Comparison of ENCODE assay signal across 9 mouse cellular contexts in genomic region chr9:50709108-50709507, GRCm38 (mm10). TPM values are rescaled to one million over a fixed set of nuclear protein-coding genes. Genes with fewer than 3 reads are reported as not detected.
A peak's percentile ranks its signal among the peaks of the same experiment; 100 is the strongest.
DNase-seq lines count a peak whose midpoint lies in the region; ATAC-seq lines count a peak whose summit lies in the region.
"Had no signal": no experiment of that assay in that cellular context is flagged by ENCODE, and none has a peak within 500 bp of the region (broad histone marks: within the 10 kb centered on the region; RNA-seq: fewer than 3 reads in every experiment).

No protein-coding gene starts in this region.

- H3K4me1 ChIP-seq in intestine, embryonic 14.5 days (replicated peaks; ENCODE audit: control insufficient read depth, insufficient read depth, low read length) = no peaks in the 10 kb centered on the region
- no peaks in the 10 kb centered on the region for H3K4me1 ChIP-seq in intestine, embryonic 16.5 days (ENCODE audit: control insufficient read depth, insufficient read depth, low read length)
- H3K4me1 ChIP-seq in embryonic facial prominence, embryonic 10.5 days = 0 out of 2 replicates have a peak, but pooled peaks cover 1% of the 10 kb centered on the region
- H3K4me1 ChIP-seq: embryonic facial prominence, embryonic 13.5 days; neural tube, embryonic 13.5 days had no signal

- H3K9ac ChIP-seq in intestine, embryonic 14.5 days (ENCODE audit: low read length) = no peak overlapping the region
- H3K9ac ChIP-seq in intestine, embryonic 16.5 days (ENCODE audit: low read depth, low read length) = no peak overlapping the region
- H3K9ac ChIP-seq: embryonic facial prominence, embryonic 13.5 days; neural tube, embryonic 13.5 days had no signal

- no peak for ATAC-seq in intestine, embryonic 14.5 days (replicated peaks; ENCODE audit: low FRiP score, low TSS enrichment, low read depth)
- ATAC-seq in intestine, embryonic 16.5 days = no peak

- no peak overlapping the region for H3K27ac ChIP-seq in intestine, embryonic 14.5 days (ENCODE audit: low read depth)
- H3K27ac ChIP-seq in intestine, embryonic 16.5 days (ENCODE audit: low read length) = no peak overlapping the region
- no peak overlapping the region for H3K27ac ChIP-seq in embryonic facial prominence, embryonic 10.5 days (replicated peaks)
- H3K27ac ChIP-seq: embryonic facial prominence, embryonic 13.5 days; neural tube, embryonic 13.5 days had no signal

- 31% methylated on average over 2 of the region's 2 CpGs for WGBS in intestine, embryonic 14.5 days
- 27% methylated on average over 2 of the region's 2 CpGs for WGBS in intestine, embryonic 16.5 days
- WGBS in embryonic facial prominence, embryonic 10.5 days = 35% methylated on average over 2 of the region's 2 CpGs

- H3K27me3 ChIP-seq in intestine, embryonic 14.5 days (replicated peaks; ENCODE audit: control insufficient read depth, insufficient read depth, low read length) = no peaks in the 10 kb centered on the region
- H3K27me3 ChIP-seq in intestine, embryonic 16.5 days (replicated peaks; ENCODE audit: control insufficient read depth, insufficient read depth, low read length) = no peaks in the 10 kb centered on the region
- H3K27me3 ChIP-seq in embryonic facial prominence, embryonic 10.5 days (replicated peaks; ENCODE audit: low read depth, poor library complexity, severe bottlenecking) = no peaks in the 10 kb centered on the region
- H3K27me3 ChIP-seq: embryonic facial prominence, embryonic 13.5 days; neural tube, embryonic 13.5 days had no signal

- intact Hi-C loops in left cerebral cortex, postnatal 25 days (cut with DNase I) = loop anchor here (2.0 to 5.0 kb wide), 2 partner anchors 26 to 53 kb away; no protein-coding TSS in a partner anchor

- H3K9me3 ChIP-seq in intestine, embryonic 14.5 days (ENCODE audit: control insufficient read depth, low read length) = no peaks in the 10 kb centered on the region
- no peaks in the 10 kb centered on the region for H3K9me3 ChIP-seq in intestine, embryonic 16.5 days (ENCODE audit: control insufficient read depth, low read length)
- H3K9me3 ChIP-seq in embryonic facial prominence, embryonic 10.5 days = no peaks in the 10 kb centered on the region
- H3K9me3 ChIP-seq: embryonic facial prominence, embryonic 13.5 days; neural tube, embryonic 13.5 days had no signal

- no peaks in the 10 kb centered on the region for H3K36me3 ChIP-seq in intestine, embryonic 14.5 days (ENCODE audit: control insufficient read depth, insufficient read depth, low read length)
- no peaks in the 10 kb centered on the region for H3K36me3 ChIP-seq in intestine, embryonic 16.5 days (ENCODE audit: control insufficient read depth, insufficient read depth, low read length)
- H3K36me3 ChIP-seq in embryonic facial prominence, embryonic 10.5 days (replicated peaks) = peaks cover 56% of the 10 kb centered on the region

- H3K4me2 ChIP-seq in intestine, embryonic 14.5 days (ENCODE audit: low read length) = no peak overlapping the region
- no peak overlapping the region for H3K4me2 ChIP-seq in intestine, embryonic 16.5 days (ENCODE audit: low read depth, low read length)
- H3K4me2 ChIP-seq: embryonic facial prominence, embryonic 13.5 days; neural tube, embryonic 13.5 days had no signal

- peak; percentile 55 for DNase-seq in intestine, embryonic 14.5 days (ENCODE audit: low spot score)
- DNase-seq in 3134 (ENCODE audit: extremely low read depth, insufficient read length, low spot score) (peak; percentile 25), A20 (ENCODE audit: low read depth, low spot score) (peak; percentile 44)
- DNase-seq in embryonic facial prominence, embryonic 10.5 days (ENCODE audit: low spot score) = peak; percentile 42
- no peak for DNase-seq in left cerebral cortex, postnatal 25 days (ENCODE audit: low spot score in 2 of 2)
- no peak for DNase-seq in gastrocnemius, postnatal 25 days

- no peak overlapping the region for H3K4me3 ChIP-seq in intestine, embryonic 14.5 days (ENCODE audit: low read depth, low read length)
- no peak overlapping the region for H3K4me3 ChIP-seq in intestine, embryonic 16.5 days (ENCODE audit: low read length)
- H3K4me3 ChIP-seq in embryonic facial prominence, embryonic 10.5 days = no peak overlapping the region
- H3K4me3 ChIP-seq: embryonic facial prominence, embryonic 13.5 days; neural tube, embryonic 13.5 days had no signal

RNA-seq across cellular contexts. Expression of gene Dixdc1, which starts 30.2 kb away (rescaled TPM):
- polyA plus RNA-seq in intestine, embryonic 14.5 days (2014; fragmentation: Nextera tagmentation; extraction: Ambion mirVana) = 7.7 and 8.6 TPM in 2 replicates
- 4.8 TPM in 2 replicates for polyA plus RNA-seq in intestine, embryonic 16.5 days (2015; fragmentation: Nextera tagmentation; extraction: Ambion mirVana)
- 31.6 and 32.6 TPM in 2 replicates for polyA plus RNA-seq in embryonic facial prominence, embryonic 10.5 days (2016; fragmentation: Nextera tagmentation; extraction: Ambion mirVana)
- total RNA-seq in left cerebral cortex, postnatal 25 days (2021) = 10 to 100 TPM; 75.4 to 80.8 TPM
- 1 to 10 TPM; 2.4 to 4.0 TPM for total RNA-seq in gastrocnemius, postnatal 25 days (2021)

RNA-seq across cellular contexts. Expression of gene 2310030G06Rik, which starts 37.2 kb away (rescaled TPM):
- polyA plus RNA-seq in intestine, embryonic 14.5 days (2014; fragmentation: Nextera tagmentation; extraction: Ambion mirVana) = 10.3 and 12.7 TPM in 2 replicates
- polyA plus RNA-seq in intestine, embryonic 16.5 days (2015; fragmentation: Nextera tagmentation; extraction: Ambion mirVana) = 21.3 and 23.5 TPM in 2 replicates
- 3.8 and 4.1 TPM in 2 replicates for polyA plus RNA-seq in embryonic facial prominence, embryonic 10.5 days (2016; fragmentation: Nextera tagmentation; extraction: Ambion mirVana)
- 1 to 10 TPM; 2.1 to 2.8 TPM for total RNA-seq in left cerebral cortex, postnatal 25 days (2021)
- total RNA-seq in gastrocnemius, postnatal 25 days (2021) = 1 to 10 TPM; 1.5 to 6.5 TPM

RNA-seq across cellular contexts. Expression of gene Cryab, which starts 42.0 kb away (rescaled TPM):
- polyA plus RNA-seq in intestine, embryonic 14.5 days (2014; fragmentation: Nextera tagmentation; extraction: Ambion mirVana) = 41.5 and 44.4 TPM in 2 replicates
- polyA plus RNA-seq in intestine, embryonic 16.5 days (2015; fragmentation: Nextera tagmentation; extraction: Ambion mirVana) = 62.8 and 63.6 TPM in 2 replicates
- 12.3 and 12.9 TPM in 2 replicates for polyA plus RNA-seq in embryonic facial prominence, embryonic 10.5 days (2016; fragmentation: Nextera tagmentation; extraction: Ambion mirVana)
- total RNA-seq in left cerebral cortex, postnatal 25 days (2021) = 100 to 1,000 TPM; 125 to 140 TPM
- 1,000 to 10,000 TPM; 1,104 to 3,330 TPM for total RNA-seq in gastrocnemius, postnatal 25 days (2021)

RNA-seq across cellular contexts. Expression of gene Hspb2, which starts 43.0 kb away (rescaled TPM):
- polyA plus RNA-seq in intestine, embryonic 14.5 days (2014; fragmentation: Nextera tagmentation; extraction: Ambion mirVana) = 2.1 and 4.0 TPM in 2 replicates
- 5.0 TPM in 2 replicates for polyA plus RNA-seq in intestine, embryonic 16.5 days (2015; fragmentation: Nextera tagmentation; extraction: Ambion mirVana)
- polyA plus RNA-seq in embryonic facial prominence, embryonic 10.5 days (2016; fragmentation: Nextera tagmentation; extraction: Ambion mirVana) = 2.8 and 3.7 TPM in 2 replicates
- 1 to 10 TPM; 1.4 to 1.5 TPM for total RNA-seq in left cerebral cortex, postnatal 25 days (2021)
- 100 to 1,000 TPM; 106 to 134 TPM for total RNA-seq in gastrocnemius, postnatal 25 days (2021)

RNA-seq across cellular contexts. Expression of gene Dlat, which starts 49.5 kb away (rescaled TPM):
- polyA plus RNA-seq in intestine, embryonic 14.5 days (2014; fragmentation: Nextera tagmentation; extraction: Ambion mirVana) = 52.9 and 60.9 TPM in 2 replicates
- polyA plus RNA-seq in intestine, embryonic 16.5 days (2015; fragmentation: Nextera tagmentation; extraction: Ambion mirVana) = 61.0 and 63.7 TPM in 2 replicates
- polyA plus RNA-seq in embryonic facial prominence, embryonic 10.5 days (2016; fragmentation: Nextera tagmentation; extraction: Ambion mirVana) = 62.0 and 62.2 TPM in 2 replicates
- 100 to 1,000 TPM; 115 to 117 TPM for total RNA-seq in left cerebral cortex, postnatal 25 days (2021)
- 100 to 1,000 TPM; 228 to 279 TPM for total RNA-seq in gastrocnemius, postnatal 25 days (2021)

Comparison
In these comparisons a context has a peak if more than half of its experiments do, and no peak if none do; other contexts are left out.
1. DNase-seq: peak in intestine, embryonic 14.5 days (single experiment), 3134 (single experiment), A20 (single experiment) and embryonic facial prominence, embryonic 10.5 days (single experiment); none in left cerebral cortex, postnatal 25 days (0 of 2) and gastrocnemius, postnatal 25 days (single experiment).